Mouse (Mus musculus): ENCODE data around the gene Rin2. TPM values are rescaled to one million over a fixed set of nuclear protein-coding genes. Genes with fewer than 3 reads are reported as not detected.
A peak's percentile ranks its signal among the peaks of the same experiment; 100 is the strongest.

The Rin2 gene
- polyA plus RNA-seq, 2 experiments, result 38.1 to 49.7 TPM

DNA sequence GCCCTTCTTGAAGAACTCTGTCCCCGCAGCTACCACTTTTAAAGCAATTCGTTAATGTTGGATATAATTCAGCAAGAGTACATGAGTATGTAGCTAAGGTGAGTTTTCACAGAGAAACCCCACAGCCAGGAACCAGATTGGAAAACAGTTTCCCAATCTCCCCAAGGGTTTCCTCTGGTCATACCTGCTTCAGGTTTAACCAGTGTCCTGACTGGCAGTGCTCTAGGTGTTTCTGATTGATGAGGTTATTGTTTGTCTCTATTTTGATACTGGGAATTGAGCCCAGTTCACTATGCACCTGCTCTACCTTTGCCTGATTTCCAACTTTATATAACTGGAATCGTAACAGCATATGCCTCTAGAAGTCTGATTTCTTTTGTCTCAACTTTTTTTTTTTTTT, 153.6 kb downstream of the Rin2 start:
- Histone ChIP-seq H3K27me3 (ENCODE audit: control insufficient read depth, insufficient read depth, low read length) (no peaks in the 10 kb centered on the region), H3K36me3 (ENCODE audit: control insufficient read depth, insufficient read depth, low read length) (no peaks in the 10 kb centered on the region), H3K9ac (ENCODE audit: low read depth, low read length, severe bottlenecking) (no peak overlapping the region), H3K4me3 (replicated peaks; ENCODE audit: low read length) (no peak overlapping the region), H3K4me2 (replicated peaks; ENCODE audit: low read depth, low read length, severe bottlenecking) (no peak overlapping the region), H3K4me1 (ENCODE audit: control insufficient read depth, insufficient read depth, low read length) (peaks cover 18% of the 10 kb centered on the region), H3K27ac (replicated peaks; ENCODE audit: low read depth, low read length) (no peak overlapping the region), H3K9me3 (ENCODE audit: control insufficient read depth, low read length) (no peaks in the 10 kb centered on the region)
- DNase-seq (ENCODE audit: low spot score) (no peak), ATAC-seq (ENCODE audit: low FRiP score, low read depth) (no peak)
- 87% methylated on average over 3 of the region's 3 CpGs for WGBS
- TF ChIP-seq POLR2A (IDR thresholded peaks at IDR 0.05; ENCODE audit: borderline replicate concordance, extremely low read depth, insufficient read depth, insufficient read length), result no peak

DNA sequence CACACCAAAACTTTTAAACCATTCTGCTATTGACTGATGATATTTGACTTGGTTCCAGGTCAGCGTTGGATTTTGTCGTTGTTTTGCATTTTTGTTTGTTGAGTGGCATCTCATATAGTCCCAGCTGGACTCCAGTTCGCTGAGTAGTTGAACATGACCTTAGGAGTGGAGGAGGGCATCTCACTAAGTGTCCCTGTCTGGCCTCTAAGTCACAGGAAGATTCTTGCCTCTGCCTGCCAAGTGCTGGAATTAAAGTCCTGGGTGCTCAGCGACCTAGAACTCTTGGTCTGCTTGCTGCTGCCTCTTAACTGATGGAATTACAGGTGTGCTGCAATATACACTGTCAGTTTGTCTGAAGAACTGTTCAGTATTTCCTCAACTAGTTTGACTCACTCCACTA, 154.2 kb downstream of the Rin2 start:
- TF ChIP-seq POLR2A (IDR thresholded peaks at IDR 0.05; ENCODE audit: borderline replicate concordance, extremely low read depth, insufficient read depth, insufficient read length), result no peak
- Histone ChIP-seq H3K4me1 (ENCODE audit: control insufficient read depth, insufficient read depth, low read length) (peaks cover 21% of the 10 kb centered on the region), H3K27me3 (ENCODE audit: control insufficient read depth, insufficient read depth, low read length) (no peaks in the 10 kb centered on the region), H3K4me3 (replicated peaks; ENCODE audit: low read length) (no peak overlapping the region), H3K27ac (replicated peaks; ENCODE audit: low read depth, low read length) (no peak overlapping the region), H3K9me3 (ENCODE audit: control insufficient read depth, low read length) (no peaks in the 10 kb centered on the region), H3K4me2 (replicated peaks; ENCODE audit: low read depth, low read length, severe bottlenecking) (no peak overlapping the region), H3K36me3 (ENCODE audit: control insufficient read depth, insufficient read depth, low read length) (no peaks in the 10 kb centered on the region), H3K9ac (ENCODE audit: low read depth, low read length, severe bottlenecking) (no peak overlapping the region)
- WGBS, result 87% methylated on average over 4 of the region's 4 CpGs
- ATAC-seq (ENCODE audit: low FRiP score, low read depth) (no peak), DNase-seq (ENCODE audit: low spot score) (no peak)

DNA sequence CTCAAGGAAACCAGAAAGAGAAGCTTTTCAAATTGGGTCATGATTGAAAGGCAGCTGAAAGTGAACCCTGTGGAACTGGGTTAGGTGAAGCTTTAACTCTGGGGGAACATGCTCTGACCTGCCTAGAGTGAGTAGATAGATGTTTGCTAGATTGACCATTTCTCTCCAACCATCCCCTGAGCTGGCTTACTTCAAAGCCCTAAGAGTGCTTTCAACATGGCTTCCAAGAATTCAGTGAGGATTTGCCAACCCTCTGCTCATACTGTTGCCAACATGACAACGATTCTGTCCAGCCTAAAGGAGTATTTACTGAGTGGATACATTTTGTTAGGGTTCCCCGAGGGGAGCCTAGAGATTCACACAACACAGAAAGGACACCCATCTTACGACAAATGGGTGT, 155.4 kb downstream of the Rin2 start:
- H3K4me2 ChIP-seq (replicated peaks; ENCODE audit: low read depth, low read length, severe bottlenecking), result no peak overlapping the region
- no peak for TF ChIP-seq POLR2A (IDR thresholded peaks at IDR 0.05; ENCODE audit: borderline replicate concordance, extremely low read depth, insufficient read depth, insufficient read length)
- H3K27me3 ChIP-seq (ENCODE audit: control insufficient read depth, insufficient read depth, low read length), result no peaks in the 10 kb centered on the region
- H3K9ac ChIP-seq (ENCODE audit: low read depth, low read length, severe bottlenecking), result no peak overlapping the region
- no peak overlapping the region for H3K27ac ChIP-seq (replicated peaks; ENCODE audit: low read depth, low read length)
- no peaks in the 10 kb centered on the region for H3K9me3 ChIP-seq (ENCODE audit: control insufficient read depth, low read length)
- DNase-seq (ENCODE audit: low spot score) (no peak), ATAC-seq (ENCODE audit: low FRiP score, low read depth) (no peak)
- H3K4me3 ChIP-seq (replicated peaks; ENCODE audit: low read length), result no peak overlapping the region
- H3K36me3 ChIP-seq (ENCODE audit: control insufficient read depth, insufficient read depth, low read length), result no peaks in the 10 kb centered on the region
- WGBS, result 89% methylated on average over 3 of the region's 3 CpGs
- peaks cover 21% of the 10 kb centered on the region for H3K4me1 ChIP-seq (ENCODE audit: control insufficient read depth, insufficient read depth, low read length)

DNA sequence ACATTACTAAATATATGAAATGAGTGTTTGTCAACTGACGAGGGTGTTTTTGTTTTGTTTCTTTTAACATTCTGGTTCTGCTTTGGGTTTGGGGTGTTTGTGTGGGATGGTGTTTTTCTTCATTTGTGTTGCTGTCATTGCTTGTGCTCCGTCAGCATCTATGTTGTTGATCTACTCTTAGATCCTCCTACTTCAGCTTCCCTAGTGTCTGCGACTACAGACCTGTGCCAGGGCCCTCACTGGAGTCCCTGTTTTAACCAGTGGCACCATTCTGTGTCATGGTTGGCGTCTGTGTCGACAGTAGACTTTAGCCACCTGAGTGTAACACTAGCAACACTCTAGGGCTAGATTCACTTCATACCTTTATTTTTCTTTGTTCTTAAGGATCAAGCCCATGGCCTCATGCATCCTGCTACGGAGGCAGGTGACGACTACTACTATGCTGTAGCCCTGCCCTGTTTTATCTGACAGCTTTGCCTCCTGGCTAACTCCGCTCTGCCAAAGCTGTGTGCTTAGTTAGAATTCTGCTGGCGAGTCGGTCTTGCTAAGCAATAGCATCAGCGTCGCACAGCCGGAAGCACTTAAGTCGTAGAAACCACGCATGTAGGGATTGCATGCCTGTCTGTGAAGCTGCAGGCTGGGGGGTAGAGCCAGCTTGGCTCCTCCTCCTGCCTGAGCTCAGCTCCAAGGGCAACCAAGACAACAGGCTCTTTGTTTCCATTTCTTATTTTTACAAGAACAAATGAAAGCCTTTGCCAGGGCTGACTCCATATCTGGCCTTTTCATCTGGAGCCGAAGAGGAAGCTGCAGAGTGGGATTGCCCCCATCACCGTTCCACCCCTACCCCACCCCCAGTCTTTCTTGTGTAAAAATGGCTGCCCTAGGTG, 157.2 kb downstream of the Rin2 start:
- H3K36me3 ChIP-seq (ENCODE audit: control insufficient read depth, insufficient read depth, low read length), result no peaks in the 10 kb centered on the region
- peak overlapping the region; percentile 32 for H3K4me2 ChIP-seq (replicated peaks; ENCODE audit: low read depth, low read length, severe bottlenecking)
- H3K4me1 ChIP-seq (ENCODE audit: control insufficient read depth, insufficient read depth, low read length), result peaks cover 21% of the 10 kb centered on the region
- no peaks in the 10 kb centered on the region for H3K9me3 ChIP-seq (ENCODE audit: control insufficient read depth, low read length)
- no peak overlapping the region for H3K9ac ChIP-seq (ENCODE audit: low read depth, low read length, severe bottlenecking)
- DNase-seq (ENCODE audit: low spot score) (peak; percentile 87), ATAC-seq (ENCODE audit: low FRiP score, low read depth) (peak; percentile 95)
- H3K4me3 ChIP-seq (replicated peaks; ENCODE audit: low read length), result no peak overlapping the region
- no peak for TF ChIP-seq POLR2A (IDR thresholded peaks at IDR 0.05; ENCODE audit: borderline replicate concordance, extremely low read depth, insufficient read depth, insufficient read length)
- H3K27ac ChIP-seq (replicated peaks; ENCODE audit: low read depth, low read length), result peak overlapping the region; percentile 87
- H3K27me3 ChIP-seq (ENCODE audit: control insufficient read depth, insufficient read depth, low read length), result no peaks in the 10 kb centered on the region
- 27% methylated on average over 17 of the region's 17 CpGs for WGBS

DNA sequence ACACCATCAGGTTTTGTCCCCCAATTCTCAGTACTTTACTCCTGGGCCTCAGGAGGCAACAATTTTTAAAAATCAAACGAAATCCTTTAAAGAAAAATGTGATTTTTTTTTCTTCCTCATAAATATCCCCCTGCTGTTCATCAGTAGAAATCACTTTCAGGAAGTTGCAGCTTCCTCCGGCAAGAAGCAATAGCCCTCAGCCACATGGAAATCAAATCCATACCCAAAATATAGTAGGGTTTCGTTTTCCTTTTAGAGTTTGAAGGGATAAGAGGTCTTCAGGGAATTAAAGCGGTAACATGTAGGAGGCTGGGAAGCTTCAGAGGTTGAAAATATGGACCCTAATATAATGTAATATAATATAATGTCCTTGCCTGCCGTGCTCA, 157.8 kb downstream of the Rin2 start:
- no peak for TF ChIP-seq POLR2A (IDR thresholded peaks at IDR 0.05; ENCODE audit: borderline replicate concordance, extremely low read depth, insufficient read depth, insufficient read length)
- 19% methylated on average over 5 of the region's 5 CpGs for WGBS
- Histone ChIP-seq H3K4me3 (replicated peaks; ENCODE audit: low read length) (no peak overlapping the region), H3K27me3 (ENCODE audit: control insufficient read depth, insufficient read depth, low read length) (no peaks in the 10 kb centered on the region), H3K27ac (replicated peaks; ENCODE audit: low read depth, low read length) (peak overlapping the region; percentile 87), H3K4me2 (replicated peaks; ENCODE audit: low read depth, low read length, severe bottlenecking) (peak overlapping the region; percentile 32), H3K4me1 (ENCODE audit: control insufficient read depth, insufficient read depth, low read length) (peaks cover 21% of the 10 kb centered on the region), H3K9me3 (ENCODE audit: control insufficient read depth, low read length) (no peaks in the 10 kb centered on the region), H3K36me3 (ENCODE audit: control insufficient read depth, insufficient read depth, low read length) (no peaks in the 10 kb centered on the region), H3K9ac (ENCODE audit: low read depth, low read length, severe bottlenecking) (no peak overlapping the region)
- peak; percentile 41; the same call in 1 of the 2 replicates for ATAC-seq (ENCODE audit: low FRiP score, low read depth)
- no peak for DNase-seq (ENCODE audit: low spot score)

Data from limb, embryonic 14.5 days (tissue).